Mouse (Mus musculus) naive thymus-derived CD4-positive, alpha-beta T cell, adult 2 months (primary cell): ENCODE results near the gene Mmp9.

Experiments
- DNase-seq: peaks from one replicate; pipeline ENCODE4 v3.0.0-alpha.2; 2011; ENCODE audit warnings: low read depth

Gene Mmp9

DNA sequence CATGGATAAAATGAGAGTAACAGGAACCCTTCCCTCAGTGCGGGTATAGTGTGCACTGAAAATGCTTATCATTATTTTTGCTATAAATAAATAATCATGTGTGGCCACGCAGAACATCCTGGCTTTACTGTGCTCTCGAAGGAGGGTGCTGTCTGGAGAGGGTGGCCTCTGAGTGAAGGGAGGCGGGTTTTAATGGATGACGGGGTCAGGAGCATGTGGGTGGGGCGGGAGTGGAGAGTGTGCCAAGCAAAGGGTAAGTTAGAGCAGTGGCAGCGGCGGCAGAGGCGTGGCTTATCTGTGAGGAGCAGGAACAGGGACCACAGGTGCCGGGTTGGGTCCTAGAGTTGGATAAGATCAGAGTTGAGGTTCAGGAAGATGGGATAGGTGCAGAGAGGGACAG lies 51.2 kb downstream of the Mmp9 start:
- DNase-seq, result no peak

DNA sequence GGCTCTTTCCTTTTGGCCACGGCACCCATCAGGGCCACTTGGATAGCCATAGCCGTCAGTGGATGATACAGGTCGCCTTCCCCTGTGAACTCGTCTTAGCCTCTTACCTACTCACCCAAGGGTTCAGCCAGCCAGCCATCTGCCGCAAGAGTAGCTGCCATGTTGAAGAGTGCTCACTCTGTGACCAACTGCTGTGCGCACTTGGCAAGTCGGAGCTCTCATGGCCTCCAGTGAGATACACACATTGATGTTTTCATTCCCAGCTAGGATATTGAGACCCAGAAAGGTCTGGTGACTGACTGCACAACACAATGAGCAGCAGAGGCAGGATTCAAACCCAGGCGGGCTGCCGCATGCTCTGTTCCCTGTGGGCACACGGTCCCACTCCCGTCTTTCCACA lies 53.6 kb downstream of the Mmp9 start:
- no peak for DNase-seq

DNA sequence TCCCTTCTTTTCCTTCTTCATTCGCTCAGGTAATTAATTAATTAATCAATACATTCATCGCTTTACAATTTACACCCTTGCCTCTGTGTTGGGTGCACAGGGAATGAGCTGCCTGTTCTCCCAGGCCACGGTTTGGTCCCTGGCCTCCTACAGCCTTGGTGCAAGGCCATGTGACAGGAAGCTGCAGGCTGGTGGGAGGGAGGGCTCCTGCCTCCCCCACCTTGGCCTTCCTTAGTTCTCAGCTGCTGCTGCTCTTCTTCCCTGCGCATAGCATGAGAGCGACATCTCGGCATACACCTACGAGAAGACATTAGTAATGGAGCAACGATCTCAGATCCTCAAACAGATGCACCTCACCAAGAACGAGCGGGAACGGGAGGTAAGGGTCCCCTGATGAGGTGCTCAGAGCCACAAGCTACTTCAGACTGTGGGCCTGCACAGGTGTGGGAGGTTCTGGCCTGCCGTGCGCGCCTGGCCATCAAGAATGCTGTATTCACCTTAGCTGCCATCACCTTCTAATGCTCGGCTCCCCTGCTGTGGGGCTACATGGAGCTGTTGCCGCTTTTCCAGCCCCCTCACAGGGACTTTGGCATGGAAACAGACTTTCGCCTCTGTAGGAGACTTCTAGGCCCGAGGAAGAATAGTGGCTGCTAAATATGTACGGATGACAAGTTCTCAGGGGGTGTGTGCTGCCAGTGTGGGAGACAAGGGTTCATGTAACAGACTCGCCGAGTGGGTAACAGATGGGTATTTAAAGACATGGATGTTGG lies 54.3 kb downstream of the Mmp9 start:
- no peak for DNase-seq

DNA sequence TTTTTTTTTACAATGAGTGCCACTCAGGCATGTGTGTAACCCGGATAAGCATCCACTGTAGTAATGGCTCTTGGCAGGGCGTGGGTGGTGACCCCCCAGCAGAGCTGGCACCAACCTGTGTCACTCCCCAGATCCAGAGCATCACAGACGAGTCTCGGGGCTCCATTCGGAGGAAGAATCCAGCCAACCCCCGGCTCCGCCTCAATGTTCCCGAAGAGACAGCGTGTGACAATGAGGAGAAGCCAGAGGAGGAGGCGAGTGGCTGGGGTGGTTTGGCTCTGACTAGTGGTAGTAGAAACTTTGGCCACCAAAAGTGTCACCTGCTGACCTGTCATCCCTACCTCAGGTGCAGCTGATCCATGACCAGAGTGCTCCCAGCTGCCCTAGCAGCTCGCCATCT lies 55.4 kb downstream of the Mmp9 start:
- DNase-seq, result no peak

DNA sequence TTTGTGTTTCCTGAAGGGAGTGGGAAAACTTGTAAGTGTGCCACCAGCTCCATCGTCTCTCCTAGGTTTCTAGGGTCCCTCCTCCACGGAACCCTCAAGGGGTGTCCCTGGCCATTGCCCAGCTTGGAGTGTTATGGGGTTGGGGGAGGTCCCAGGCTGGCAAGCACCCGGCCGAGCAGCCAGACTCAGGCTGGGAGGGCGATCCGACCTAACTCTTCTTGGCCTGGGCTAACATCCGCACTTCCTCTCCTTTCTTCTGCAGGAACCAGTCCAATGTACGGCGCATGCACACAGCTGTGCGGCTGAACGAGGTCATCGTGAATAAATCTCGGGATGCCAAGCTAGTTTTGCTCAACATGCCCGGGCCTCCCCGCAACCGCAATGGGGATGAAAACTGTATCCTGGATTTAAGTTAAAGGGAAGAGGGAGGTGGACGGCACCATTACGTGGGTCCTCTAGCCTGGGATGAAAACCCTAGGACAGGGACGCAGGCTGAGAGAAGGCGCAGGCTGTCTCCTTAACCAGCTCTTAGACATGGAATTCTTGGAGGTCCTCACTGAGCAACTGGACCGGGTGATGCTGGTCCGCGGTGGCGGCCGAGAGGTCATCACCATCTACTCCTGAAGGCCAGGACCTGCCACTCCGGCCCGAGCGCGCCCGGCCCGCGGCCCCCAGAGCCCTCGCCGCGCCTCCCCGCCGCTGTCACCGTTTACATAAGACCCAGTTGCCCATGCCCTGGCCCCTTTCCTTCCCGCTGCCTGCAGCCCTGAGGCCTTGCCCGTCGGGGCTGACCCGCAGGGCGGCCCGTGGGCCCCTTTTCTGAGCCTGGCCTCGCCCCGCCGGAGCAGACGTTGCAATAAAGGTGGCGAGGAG lies 56.5 kb downstream of the Mmp9 start:
- DNase-seq, result no peak

DNA sequence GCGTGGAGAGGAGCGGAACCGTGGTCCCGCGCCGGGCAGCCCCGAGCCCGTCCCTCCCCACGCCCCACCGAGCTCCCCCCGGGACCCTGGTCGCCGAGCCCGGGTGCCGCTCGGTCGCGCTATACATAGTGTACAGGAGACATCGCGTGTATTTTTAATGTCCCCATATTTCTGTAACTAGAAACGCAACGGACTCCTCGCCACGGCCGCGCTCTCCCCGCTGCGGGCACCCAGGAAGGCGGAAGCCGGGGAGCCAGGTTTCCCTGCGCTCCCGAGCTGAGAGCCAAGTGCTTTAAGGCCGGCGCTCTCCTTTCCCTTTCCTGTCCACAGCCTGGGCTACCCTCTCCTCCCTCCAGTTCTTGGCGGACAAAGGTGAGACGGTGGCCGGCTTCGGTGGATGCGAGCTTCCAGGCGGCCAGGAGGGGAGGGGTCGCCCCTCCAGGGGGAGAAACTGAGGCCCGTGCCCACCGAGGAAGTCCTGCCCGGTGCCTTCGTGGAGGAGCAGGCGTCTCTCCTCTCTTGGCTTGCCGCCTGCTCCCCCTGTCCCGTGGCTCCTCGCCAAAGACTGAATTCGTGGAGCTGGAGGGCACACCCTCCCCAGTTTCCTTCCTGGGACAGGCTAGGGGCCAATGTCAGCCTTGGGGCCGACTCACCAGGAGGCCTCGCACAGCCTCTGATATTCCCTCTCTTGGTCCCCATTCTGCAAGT lies 57.3 kb downstream of the Mmp9 start:
- no peak for DNase-seq

DNA sequence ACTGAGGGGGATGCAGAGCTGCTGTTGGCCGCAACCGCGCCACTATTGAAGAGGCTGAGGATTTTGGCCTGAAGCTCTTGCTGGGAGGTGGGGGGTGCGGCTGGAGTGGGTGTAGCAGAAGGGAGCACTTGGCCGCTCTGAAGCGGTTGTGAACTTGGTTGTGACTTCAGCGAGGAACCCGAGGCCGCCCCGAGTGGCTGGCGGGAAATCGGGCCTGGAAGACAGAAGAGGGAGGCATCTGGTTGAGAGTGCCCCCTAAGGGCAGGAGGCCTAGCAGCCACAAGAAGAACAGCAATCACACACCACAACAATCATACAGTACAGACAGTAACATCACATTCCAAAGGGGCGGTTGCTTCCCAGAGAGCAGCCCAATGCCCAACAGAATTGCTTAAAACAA lies 61.4 kb downstream of the Mmp9 start:
- DNase-seq, result no peak

DNA sequence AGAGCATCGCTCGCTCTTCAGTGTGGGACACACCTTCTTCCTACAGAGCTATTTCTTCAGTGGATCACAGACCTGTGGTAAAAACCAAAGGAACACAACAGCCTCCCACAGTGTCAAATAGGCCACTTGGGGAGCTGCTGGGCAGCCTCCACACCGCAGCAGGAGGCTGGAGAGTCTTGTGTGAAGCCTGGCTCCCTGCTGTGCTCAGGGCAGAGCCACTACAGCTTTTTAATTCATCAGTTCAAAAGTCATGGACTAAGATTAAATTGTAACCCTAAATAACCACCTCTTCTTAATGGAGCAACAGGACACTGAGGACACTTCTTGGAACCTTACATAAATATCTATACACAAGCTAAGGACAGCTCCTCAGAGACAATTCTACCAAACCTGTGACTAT lies 62.5 kb downstream of the Mmp9 start:
- DNase-seq, result no peak

DNA sequence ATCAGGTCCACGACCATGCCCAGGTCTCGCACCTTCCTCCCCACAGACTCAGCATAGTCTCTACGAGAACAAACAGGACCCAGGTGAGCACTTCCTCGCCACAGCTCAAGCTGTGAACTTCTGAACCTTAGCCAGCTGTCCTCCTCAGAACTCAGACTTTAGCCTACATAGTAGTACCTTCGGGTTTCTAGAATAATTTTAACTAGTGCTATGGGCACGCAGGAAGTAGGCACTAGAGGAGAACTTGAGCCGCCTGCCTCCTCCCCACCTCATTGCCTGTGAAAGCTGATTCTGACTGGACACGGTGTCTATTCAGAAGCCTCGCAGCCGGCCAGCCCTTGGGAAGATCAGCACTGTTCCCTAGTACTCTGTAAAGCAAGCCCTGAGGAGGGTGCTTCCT lies 63.7 kb downstream of the Mmp9 start:
- DNase-seq, result no peak
